Mouse (Mus musculus): ENCODE measurements at regions not wholly inside any gene's neighbourhood (a gene's known extent, or its start where the extent isn't known, plus 50 kb on each side); places are given as distances from the start of the nearest gene placed in this dataset.

GRCm38 (mm10) chr13:47951043-47951442, 310.0 kb upstream of the Id4 start:
- Histone ChIP-seq H3K4me2 (no peak overlapping the region), H3K27me3 (replicated peaks) (no peaks in the 10 kb centered on the region), H3K9me3 (replicated peaks) (no peaks in the 10 kb centered on the region), H3K27ac (replicated peaks) (peak overlapping the region; percentile 58), H3K4me1 (peaks cover 33% of the 10 kb centered on the region), H3K36me3 (no peaks in the 10 kb centered on the region), H3K4me3 (replicated peaks) (no peak overlapping the region), H3K9ac (replicated peaks) (no peak overlapping the region)
- WGBS = 34% methylated on average over 10 of the region's 10 CpGs
- peak; percentile 33; the same call in 1 of the 2 replicates for ATAC-seq (ENCODE audit: low FRiP score)

- Histone ChIP-seq H3K4me1 (peaks cover 32% of the 10 kb centered on the region), H3K9ac (replicated peaks) (no peak overlapping the region), H3K4me3 (replicated peaks) (no peak overlapping the region), H3K27ac (replicated peaks) (no peak overlapping the region), H3K9me3 (replicated peaks) (no peaks in the 10 kb centered on the region), H3K4me2 (no peak overlapping the region), H3K36me3 (no peaks in the 10 kb centered on the region), H3K27me3 (replicated peaks) (no peaks in the 10 kb centered on the region)
- no peak for ATAC-seq (ENCODE audit: low FRiP score)
- 83% methylated on average over 3 of the region's 3 CpGs for WGBS
Measured at GRCm38 (mm10) chr13:47952946-47953345, 308.1 kb upstream of the Id4 start.

GRCm38 (mm10) chr13:47953776-47954175, 307.3 kb upstream of the Id4 start:
- ATAC-seq (ENCODE audit: low FRiP score) = no peak
- no peaks in the 10 kb centered on the region for H3K27me3 ChIP-seq (replicated peaks)
- H3K4me1 ChIP-seq = peaks cover 27% of the 10 kb centered on the region
- H3K27ac ChIP-seq (replicated peaks) = no peak overlapping the region
- no peaks in the 10 kb centered on the region for H3K36me3 ChIP-seq
- no peak overlapping the region for H3K4me3 ChIP-seq (replicated peaks)
- H3K4me2 ChIP-seq = no peak overlapping the region
- no peak overlapping the region for H3K9ac ChIP-seq (replicated peaks)
- no peaks in the 10 kb centered on the region for H3K9me3 ChIP-seq (replicated peaks)
- 74% methylated on average over 7 of the region's 7 CpGs for WGBS

DNA sequence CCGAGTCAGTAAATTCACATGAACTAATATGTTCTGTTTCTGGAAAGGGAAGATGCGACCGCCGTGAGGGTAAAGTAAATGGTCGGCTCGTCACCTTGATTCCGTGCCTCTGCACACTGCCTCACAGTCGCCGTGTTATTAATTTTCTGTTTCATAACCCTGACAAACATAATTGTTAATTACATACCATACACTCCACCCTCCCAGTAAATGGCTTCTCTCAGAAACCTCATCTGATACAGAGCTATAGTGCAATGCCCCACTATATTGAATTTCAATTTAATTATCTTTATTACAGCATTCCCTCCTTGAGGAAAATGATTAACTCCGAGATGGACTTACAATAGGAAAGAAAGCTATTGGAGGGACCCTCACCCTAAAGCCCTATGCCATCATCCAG, 305.5 kb upstream of the Id4 start:
- Histone ChIP-seq H3K9me3 (replicated peaks) (no peaks in the 10 kb centered on the region), H3K4me2 (peak overlapping the region; percentile 20; the same call in 1 of the 2 replicates), H3K36me3 (no peaks in the 10 kb centered on the region), H3K4me1 (peaks cover 22% of the 10 kb centered on the region), H3K27ac (replicated peaks) (peak overlapping the region; percentile 51; the same call in 1 of the 2 replicates), H3K27me3 (replicated peaks) (no peaks in the 10 kb centered on the region), H3K4me3 (replicated peaks) (no peak overlapping the region), H3K9ac (replicated peaks) (no peak overlapping the region)
- WGBS = 38% methylated on average over 10 of the region's 10 CpGs
- ATAC-seq (ENCODE audit: low FRiP score) = peak; percentile 69

- 71% methylated on average over 11 of the region's 11 CpGs for WGBS
- Histone ChIP-seq H3K9me3 (replicated peaks) (no peaks in the 10 kb centered on the region), H3K27me3 (replicated peaks) (no peaks in the 10 kb centered on the region), H3K4me3 (replicated peaks) (no peak overlapping the region), H3K9ac (replicated peaks) (no peak overlapping the region), H3K4me1 (peaks cover 12% of the 10 kb centered on the region; the same call in 1 of the 2 replicates), H3K4me2 (no peak overlapping the region), H3K36me3 (no peaks in the 10 kb centered on the region), H3K27ac (replicated peaks) (no peak overlapping the region)
- no peak for ATAC-seq (ENCODE audit: low FRiP score)
Measured at GRCm38 (mm10) chr13:47957662-47958061, 303.4 kb upstream of the Id4 start.

DNA sequence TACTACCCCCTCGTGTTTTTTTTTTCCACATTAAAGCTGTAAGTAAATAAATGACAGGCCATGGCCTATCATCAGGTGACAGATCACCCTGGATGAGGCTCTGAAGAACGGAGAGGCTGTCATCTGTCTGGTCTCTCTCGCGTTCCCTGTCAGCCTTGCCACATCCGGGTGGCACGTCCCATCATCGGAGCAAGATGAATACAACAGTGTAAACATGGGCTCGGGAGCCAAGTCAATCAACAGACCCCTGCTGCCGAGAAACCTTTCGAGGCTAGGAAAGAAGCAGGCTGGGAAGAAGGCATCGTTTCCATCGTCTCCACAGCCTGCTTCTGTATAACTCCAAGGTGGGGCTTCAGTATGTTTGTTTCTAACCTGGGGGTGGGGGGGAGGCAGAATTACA, 286.8 kb upstream of the Id4 start:
- H3K4me1 ChIP-seq = peaks cover 10% of the 10 kb centered on the region; the same call in 1 of the 2 replicates
- peak overlapping the region; percentile 28 for H3K4me2 ChIP-seq
- H3K9ac ChIP-seq (replicated peaks) = no peak overlapping the region
- H3K27ac ChIP-seq (replicated peaks) = no peak overlapping the region
- 41% methylated on average over 12 of the region's 12 CpGs for WGBS
- no peaks in the 10 kb centered on the region for H3K36me3 ChIP-seq
- H3K27me3 ChIP-seq (replicated peaks) = no peaks in the 10 kb centered on the region
- H3K4me3 ChIP-seq (replicated peaks) = no peak overlapping the region
- ATAC-seq (ENCODE audit: low FRiP score) = no peak
- no peaks in the 10 kb centered on the region for H3K9me3 ChIP-seq (replicated peaks)

DNA sequence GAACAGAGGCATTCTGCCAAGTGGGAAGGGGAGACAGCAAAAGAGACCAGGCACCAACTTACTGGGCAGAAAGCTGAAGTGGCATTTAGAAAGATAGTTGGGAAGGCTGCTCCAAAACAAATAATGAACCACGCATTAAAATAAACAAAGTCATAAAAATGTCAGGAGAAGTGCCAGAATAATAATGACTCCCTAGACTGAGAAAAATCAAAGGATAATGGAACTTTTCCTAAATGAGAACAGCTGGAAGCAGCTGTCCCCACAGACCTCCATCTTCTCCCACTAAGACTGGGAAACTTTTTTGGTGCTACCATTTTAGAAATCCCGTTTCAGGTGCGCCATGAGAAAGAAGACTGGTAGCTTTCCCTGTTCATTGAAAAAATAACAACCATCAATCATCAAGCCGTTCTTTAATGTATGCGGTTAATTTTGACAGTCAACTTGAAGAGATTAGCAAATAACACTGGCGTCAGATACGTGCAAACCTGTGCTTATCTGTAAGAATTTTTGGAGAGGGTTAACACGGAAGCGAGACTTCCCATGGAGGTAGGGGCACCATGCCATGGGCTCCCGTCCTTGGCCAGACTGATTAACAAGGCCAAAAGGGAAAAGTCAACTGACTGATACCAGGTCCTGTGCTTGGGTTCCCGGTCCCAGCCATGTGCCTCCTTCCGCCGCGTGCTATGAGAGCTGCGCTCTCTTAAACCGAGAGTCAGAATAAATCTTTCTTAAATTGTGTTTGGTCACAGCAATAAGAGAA, 286.1 kb upstream of the Id4 start:
- WGBS = 80% methylated on average over 16 of the region's 16 CpGs
- H3K4me1 ChIP-seq = peaks cover 10% of the 10 kb centered on the region; the same call in 1 of the 2 replicates
- H3K9me3 ChIP-seq (replicated peaks) = no peaks in the 10 kb centered on the region
- no peak for ATAC-seq (ENCODE audit: low FRiP score)
- no peak overlapping the region for H3K9ac ChIP-seq (replicated peaks)
- H3K27me3 ChIP-seq (replicated peaks) = no peaks in the 10 kb centered on the region
- H3K36me3 ChIP-seq = no peaks in the 10 kb centered on the region
- no peak overlapping the region for H3K4me2 ChIP-seq
- no peak overlapping the region for H3K27ac ChIP-seq (replicated peaks)
- no peak overlapping the region for H3K4me3 ChIP-seq (replicated peaks)

DNA sequence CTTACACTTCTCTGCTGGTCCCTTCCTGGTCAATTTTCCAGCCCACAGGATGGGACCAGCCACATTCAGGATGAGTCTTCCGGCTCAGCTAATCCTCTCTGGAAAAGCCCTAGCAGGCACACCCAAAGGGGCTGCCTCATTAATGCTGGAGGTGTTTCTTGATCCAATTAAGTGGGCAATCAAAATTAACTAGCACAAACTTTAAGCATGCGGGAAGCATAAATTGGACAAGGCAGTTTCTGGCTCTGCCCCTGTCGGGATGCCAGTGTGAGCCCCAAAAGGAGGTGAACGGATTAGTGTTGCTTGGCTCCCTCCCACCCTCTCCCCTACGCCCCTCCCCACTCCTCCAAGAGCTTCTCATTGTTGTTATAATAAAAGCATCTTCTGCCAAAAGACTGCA, 262.5 kb upstream of the Id4 start:
- no peak overlapping the region for H3K4me2 ChIP-seq
- WGBS = 40% methylated on average over 5 of the region's 5 CpGs
- no peak overlapping the region for H3K9ac ChIP-seq (replicated peaks)
- H3K4me3 ChIP-seq (replicated peaks) = no peak overlapping the region
- ATAC-seq (ENCODE audit: low FRiP score) = no peak
- H3K4me1 ChIP-seq = no peaks in the 10 kb centered on the region
- no peaks in the 10 kb centered on the region for H3K9me3 ChIP-seq (replicated peaks)
- H3K27me3 ChIP-seq (replicated peaks) = no peaks in the 10 kb centered on the region
- no peak overlapping the region for H3K27ac ChIP-seq (replicated peaks)
- no peaks in the 10 kb centered on the region for H3K36me3 ChIP-seq

GRCm38 (mm10) chr13:47999399-47999798, 261.6 kb upstream of the Id4 start:
- Histone ChIP-seq H3K4me1 (no peaks in the 10 kb centered on the region), H3K9me3 (replicated peaks) (no peaks in the 10 kb centered on the region), H3K27me3 (replicated peaks) (no peaks in the 10 kb centered on the region), H3K36me3 (no peaks in the 10 kb centered on the region), H3K4me3 (replicated peaks) (no peak overlapping the region), H3K9ac (replicated peaks) (no peak overlapping the region), H3K4me2 (no peak overlapping the region), H3K27ac (replicated peaks) (no peak overlapping the region)
- no peak for ATAC-seq (ENCODE audit: low FRiP score)
- WGBS = 68% methylated on average over 4 of the region's 4 CpGs

DNA sequence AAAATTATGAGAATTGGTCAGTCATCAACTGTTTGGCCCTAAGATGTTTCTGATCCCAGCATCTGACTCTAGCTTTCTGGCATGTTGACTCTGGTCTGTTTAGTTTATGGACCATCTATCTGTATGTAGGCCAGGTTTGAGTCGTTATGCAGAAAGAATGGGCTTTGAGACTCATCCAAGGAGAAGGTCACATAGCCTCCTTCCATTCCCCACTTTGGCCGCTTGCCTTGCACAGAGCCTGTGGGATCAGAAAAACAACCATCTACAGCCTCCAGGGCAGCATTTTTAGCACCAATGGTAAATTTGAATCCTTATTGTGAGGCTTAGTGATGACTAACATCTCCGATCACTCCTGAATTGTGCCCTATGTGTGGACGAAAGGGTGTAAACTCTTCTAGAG, 257.9 kb upstream of the Id4 start:
- Histone ChIP-seq H3K27me3 (replicated peaks) (no peaks in the 10 kb centered on the region), H3K9me3 (replicated peaks) (no peaks in the 10 kb centered on the region), H3K36me3 (no peaks in the 10 kb centered on the region), H3K4me3 (replicated peaks) (no peak overlapping the region), H3K4me1 (no peaks in the 10 kb centered on the region), H3K27ac (replicated peaks) (no peak overlapping the region), H3K4me2 (no peak overlapping the region), H3K9ac (replicated peaks) (no peak overlapping the region)
- 91% methylated on average over 4 of the region's 4 CpGs for WGBS
- ATAC-seq (ENCODE audit: low FRiP score) = no peak

DNA sequence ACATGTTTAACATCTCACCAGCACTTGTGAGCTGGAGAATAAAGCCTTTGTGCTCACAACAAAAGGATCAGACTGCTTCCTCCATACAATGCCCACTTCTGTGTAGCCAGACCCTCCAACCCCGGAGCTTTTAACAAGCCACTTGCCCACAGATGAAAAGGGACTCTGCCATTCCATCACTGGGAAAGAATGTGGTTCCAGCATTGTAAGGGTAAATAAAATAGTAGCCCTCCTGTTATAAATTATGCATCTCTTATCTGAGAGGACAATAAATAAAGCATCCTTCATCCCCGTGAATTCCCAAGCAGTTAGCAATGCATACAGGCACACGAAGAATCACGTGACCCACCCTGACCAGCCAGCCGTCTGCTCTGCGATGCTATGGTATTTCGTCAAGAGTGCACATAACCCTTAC, 247.7 kb upstream of the Id4 start:
- no peak overlapping the region for H3K4me3 ChIP-seq (replicated peaks)
- H3K4me2 ChIP-seq = no peak overlapping the region
- no peaks in the 10 kb centered on the region for H3K27me3 ChIP-seq (replicated peaks)
- H3K9me3 ChIP-seq (replicated peaks) = no peaks in the 10 kb centered on the region
- peaks cover 9% of the 10 kb centered on the region; the same call in 1 of the 2 replicates for H3K4me1 ChIP-seq
- 12% methylated on average over 7 of the region's 7 CpGs for WGBS
- H3K9ac ChIP-seq (replicated peaks) = no peak overlapping the region
- no peaks in the 10 kb centered on the region for H3K36me3 ChIP-seq
- no peak overlapping the region for H3K27ac ChIP-seq (replicated peaks)
- ATAC-seq (ENCODE audit: low FRiP score) = no peak

DNA sequence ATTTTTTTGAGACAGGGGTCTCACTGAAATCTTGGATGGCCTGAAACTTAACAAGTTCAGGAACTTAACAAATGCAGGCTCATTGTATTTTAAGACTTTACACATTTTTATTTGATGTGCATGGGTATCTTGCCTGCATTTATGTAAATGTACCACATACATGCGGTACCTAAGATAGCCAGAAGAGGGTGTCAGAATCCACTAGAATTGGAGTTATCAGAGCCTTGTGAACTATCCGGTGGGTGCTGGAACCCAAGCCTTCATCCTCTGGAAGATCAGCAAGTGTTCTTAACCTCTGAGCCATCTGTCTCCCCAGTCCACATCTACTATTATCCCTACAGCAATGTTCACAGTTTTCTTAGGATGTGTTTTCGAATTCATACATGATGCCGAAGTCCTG, 245.7 kb upstream of the Id4 start:
- no peak overlapping the region for H3K9ac ChIP-seq (replicated peaks)
- no peak overlapping the region for H3K4me2 ChIP-seq
- no peaks in the 10 kb centered on the region for H3K36me3 ChIP-seq
- H3K27ac ChIP-seq (replicated peaks) = no peak overlapping the region
- WGBS = 88% methylated on average over 4 of the region's 4 CpGs
- no peaks in the 10 kb centered on the region for H3K9me3 ChIP-seq (replicated peaks)
- ATAC-seq (ENCODE audit: low FRiP score) = no peak
- H3K4me3 ChIP-seq (replicated peaks) = no peak overlapping the region
- no peaks in the 10 kb centered on the region for H3K27me3 ChIP-seq (replicated peaks)
- peaks cover 12% of the 10 kb centered on the region; the same call in 1 of the 2 replicates for H3K4me1 ChIP-seq

Measured in neural tube, embryonic 15.5 days (tissue).